In the genomic region with DNA sequence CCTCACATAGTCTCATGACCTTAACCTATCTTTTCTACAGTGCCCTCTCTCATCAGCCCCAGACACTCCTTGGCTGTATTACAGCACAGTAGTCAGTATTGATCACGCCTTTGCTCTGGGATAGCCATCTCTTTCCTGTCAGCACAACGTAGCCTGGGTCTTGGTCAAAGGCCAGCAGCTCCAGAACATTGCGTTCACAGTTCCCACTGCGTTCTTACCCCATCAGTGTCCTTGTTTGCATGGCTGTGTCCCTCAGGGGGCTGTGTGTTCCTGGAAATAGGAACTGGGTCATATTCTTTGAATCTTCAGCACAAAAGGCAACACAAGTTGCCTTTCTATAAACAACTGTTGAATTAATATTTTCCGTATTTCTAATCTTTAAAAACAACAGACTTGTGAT, we compare ENCODE assay signal across 14 mouse cellular contexts.
DNase-seq lines count a peak whose midpoint lies in the region.
"Had no signal": no experiment of that assay in that cellular context is flagged by ENCODE, and none has a peak within 500 bp of the region (broad histone marks: within the 10 kb centered on the region; RNA-seq: fewer than 3 reads in every experiment).

No protein-coding gene starts in this region.

- no peaks in the 10 kb centered on the region for H3K4me1 ChIP-seq in heart, embryonic 10.5 days
- H3K4me1 ChIP-seq: embryonic facial prominence, embryonic 12.5 days; hindbrain, embryonic 13.5 days had no signal

- no peak overlapping the region for H3K4me3 ChIP-seq in heart, embryonic 10.5 days
- H3K4me3 ChIP-seq: embryonic facial prominence, embryonic 12.5 days; hindbrain, embryonic 13.5 days; myocyte had no signal

- 77% methylated on average over 5 of the region's 5 CpGs for WGBS in heart, embryonic 10.5 days

- no peaks in the 10 kb centered on the region for H3K27me3 ChIP-seq in heart, embryonic 10.5 days (ENCODE audit: insufficient read depth, poor library complexity, severe bottlenecking)
- H3K27me3 ChIP-seq: embryonic facial prominence, embryonic 12.5 days; hindbrain, embryonic 13.5 days had no signal

- peak; percentile 84 to 88 for DNase-seq in heart, adult 18-20 months
- no peak for DNase-seq in heart, embryonic 10.5 days (ENCODE audit: low spot score)
- peak; percentile 9 for DNase-seq in ovary, adult 18-20 months (ENCODE audit: low spot score)
- no peak for DNase-seq in ovary, postnatal 14 days (ENCODE audit: low spot score)
- DNase-seq in heart, postnatal 10 days, result peak; percentile 4 to 27
- no peak for DNase-seq in right cerebral cortex, postnatal 36 days (ENCODE audit: low spot score in 2 of 2)
- DNase-seq in Muller cell, postnatal 12 days (ENCODE audit: inconsistent ontology term), result no peak
- DNase-seq: cerebellum, postnatal 10 days; retina, postnatal 1 day; thymus, postnatal 14 days had no signal

- intact Hi-C loops in heart, postnatal 10 days (cut with DNase I), result no loop called here

- no peaks in the 10 kb centered on the region for H3K36me3 ChIP-seq in heart, embryonic 10.5 days
- H3K36me3 ChIP-seq: embryonic facial prominence, embryonic 12.5 days; hindbrain, embryonic 13.5 days had no signal

- no peaks in the 10 kb centered on the region for H3K9me3 ChIP-seq in heart, embryonic 10.5 days
- H3K9me3 ChIP-seq: embryonic facial prominence, embryonic 12.5 days; hindbrain, embryonic 13.5 days had no signal

- H3K27ac ChIP-seq in heart, embryonic 10.5 days, result no peak overlapping the region
- H3K27ac ChIP-seq: embryonic facial prominence, embryonic 12.5 days; hindbrain, embryonic 13.5 days; liver, embryonic 14.5 days had no signal

Comparison
In these comparisons a context has a peak if more than half of its experiments do, and no peak if none do; other contexts are left out.
1. DNase-seq: peak in heart, adult 18-20 months (2 of 2), ovary, adult 18-20 months (single experiment) and heart, postnatal 10 days (2 of 2); none in heart, embryonic 10.5 days (single experiment), ovary, postnatal 14 days (single experiment), right cerebral cortex, postnatal 36 days (0 of 2) and Muller cell, postnatal 12 days (single experiment).